Mouse (Mus musculus) E14TG2a.4 (cell line): ENCODE data around the gene Grb7.

Source experiments
- CTCF ChIP-seq: conservative IDR thresholded peaks from 2 replicates; pipeline ENCODE4 v1.5.1; 2014; ENCODE audit warnings: low read length
- NANOG ChIP-seq: IDR thresholded peaks from 2 replicates; pipeline ENCODE4 v1.6.1; 2014; ENCODE audit warnings: borderline replicate concordance, low read length, mixed read lengths
- POU5F1 ChIP-seq: IDR thresholded peaks from 2 replicates; pipeline ENCODE4 v1.6.1; 2014; ENCODE audit warnings: low read length, borderline replicate concordance

DNA sequence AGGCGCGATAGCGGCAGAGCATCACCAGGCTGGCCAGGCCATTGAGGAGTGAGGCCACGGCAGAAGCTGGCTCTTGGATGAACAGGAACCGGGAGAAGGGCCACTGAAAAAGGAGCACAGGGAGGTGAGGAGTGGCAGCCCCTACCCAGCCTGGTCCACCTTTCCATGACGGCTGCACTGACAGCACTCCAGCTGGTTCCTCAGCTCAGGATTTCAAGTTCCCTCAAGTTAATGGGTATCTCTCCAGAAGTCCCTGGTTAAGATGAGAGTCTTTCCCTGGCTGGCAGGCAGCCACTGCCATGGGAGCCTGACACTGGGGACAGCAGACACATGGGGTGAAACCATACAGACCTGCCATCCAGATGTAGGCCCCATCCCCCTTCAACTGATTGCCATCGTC, 48.2 kb upstream of the Grb7 start:
- TF ChIP-seq CTCF, result no peak
- no peak for TF ChIP-seq POU5F1
- TF ChIP-seq NANOG, result no peak
